Mouse (Mus musculus) bone marrow, adult 2 months (tissue): ENCODE data around the gene Map3k5.

Experiments used
- CTCF ChIP-seq: fragments of 200-500 bp; IDR thresholded peaks from 2 replicates; pipeline ENCODE4 v1.5.1; 2011; ENCODE audit warnings: low read length, control low read depth; ENCODE audit not compliant: control insufficient read depth, insufficient read depth
- POLR2A ChIP-seq: fragments of 200-500 bp; IDR thresholded peaks from 2 replicates; pipeline ENCODE4 v1.6.1; 2011; ENCODE audit warnings: low read depth, mild to moderate bottlenecking, control low read depth, low read length, borderline replicate concordance; ENCODE audit not compliant: control insufficient read depth

DNA sequence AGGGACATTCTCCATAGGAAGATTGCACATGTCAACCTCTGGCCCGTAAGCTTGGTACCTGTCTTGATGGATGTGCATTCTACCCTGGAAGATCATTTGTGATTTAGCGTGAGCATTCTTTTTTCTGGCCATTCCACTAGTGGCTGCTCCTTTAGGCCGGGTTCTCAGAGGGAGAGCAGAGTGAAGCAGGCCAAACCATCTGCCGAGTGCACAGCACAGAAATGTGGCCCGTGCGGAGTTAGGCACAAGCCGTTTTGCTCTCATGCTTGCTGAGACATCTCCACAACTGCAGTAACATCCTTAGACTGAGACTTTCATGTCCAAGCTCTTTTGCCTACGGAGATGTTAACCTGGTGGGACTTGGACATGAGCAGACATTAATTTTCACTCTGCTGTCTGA is 107.8 kb downstream of the Map3k5 start:
- TF ChIP-seq POLR2A (no peak), CTCF (no peak)
